Mouse (Mus musculus) C3H10T1/2 (cell line): ENCODE measurements around the gene Gpc4. TPM values are rescaled to one million over a fixed set of nuclear protein-coding genes. Genes with fewer than 3 reads are reported as not detected.

Experiments
- polyA plus RNA-seq, 2 experiments: library from polyadenylated mRNA; unstranded; fragments of >200 nt; fragmentation: generic; extraction: Trizol; gene quantifications; one replicate each; pipeline ENCODE4 v1.2.1; 2012; ENCODE audit warnings: missing spikeins in 2 of 2

Gene Gpc4
- 10 to 100 TPM in 1 of 2 experiments, 1 to 10 TPM in 1; 3.1 to 47.0 TPM for polyA plus RNA-seq

DNA sequence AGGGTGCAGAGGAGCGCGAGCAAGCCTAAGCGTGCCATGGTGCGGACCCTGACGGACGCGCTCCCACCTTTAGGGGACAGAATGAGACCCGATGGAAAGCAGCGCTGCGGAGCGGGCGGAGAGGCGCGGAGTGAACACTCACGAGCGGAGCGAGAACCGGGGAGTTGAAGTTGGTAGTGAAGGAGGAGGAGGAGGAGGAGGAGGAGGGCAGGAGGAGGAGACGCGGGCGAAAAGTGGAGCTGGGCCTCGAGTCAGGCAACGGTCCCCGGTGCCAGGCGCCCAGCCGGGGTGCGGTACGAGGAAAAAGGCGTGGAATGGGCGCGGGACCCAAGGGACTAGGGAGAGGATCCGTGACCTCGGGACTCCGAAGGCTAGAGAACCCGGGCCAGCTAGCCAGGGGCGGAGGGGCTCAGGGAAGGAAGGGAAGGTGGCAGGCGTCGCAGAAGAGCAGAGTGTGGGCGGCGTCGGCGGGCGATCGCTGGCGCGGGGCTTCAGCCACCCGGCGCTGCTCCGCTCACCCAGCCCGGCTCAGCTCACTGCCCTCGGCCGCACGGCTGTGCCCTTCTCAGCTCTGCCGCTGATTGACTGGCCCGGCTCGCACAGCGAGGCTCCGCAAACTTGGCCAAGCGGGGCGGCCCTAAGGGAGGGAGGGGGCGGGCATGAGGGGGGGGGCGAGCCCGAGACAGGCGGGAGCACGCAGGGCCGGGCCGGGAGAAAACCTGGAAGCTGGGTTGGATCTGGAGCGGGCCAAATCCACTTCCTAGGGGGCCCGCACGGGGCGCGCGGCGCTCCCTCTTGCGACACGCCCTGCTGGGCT is at the start of gene Gpc4:
Gpc4 (minus strand) TSS at position 515 of the 817 bp plus-strand sequence.

Other genes starting within 250 kb of the Gpc4 start
- gene 1700080O16Rik, start 192.5 kb downstream of the Gpc4 start, polyA plus RNA-seq: not detected